Mouse (Mus musculus) C2C12 (cell line): ENCODE measurements around the gene Map7. TPM values are rescaled to one million over a fixed set of nuclear protein-coding genes. Genes with fewer than 3 reads are reported as not detected.

Source experiments
- H3K27me3 ChIP-seq: one replicate; pipeline ENCODE4 v1.6.1; 2011; ENCODE audit not compliant: control insufficient read depth, insufficient read depth, insufficient read length
- H3K36me3 ChIP-seq: one replicate; pipeline ENCODE4 v1.6.1; 2011; ENCODE audit not compliant: control insufficient read depth, insufficient read depth
- H3K4me3 ChIP-seq: one replicate; pipeline ENCODE4 v1.5.1; 2011; ENCODE audit warnings: mild to moderate bottlenecking, control low read depth; ENCODE audit not compliant: poor library complexity, insufficient read depth, severe bottlenecking
- H3K79me2 ChIP-seq: one replicate; pipeline ENCODE4 v1.6.1; 2011; ENCODE audit not compliant: control insufficient read depth, insufficient read depth
- H3K79me3 ChIP-seq: one replicate; pipeline ENCODE4 v1.6.1; 2011; ENCODE audit warnings: low read depth, control low read depth
- H3ac ChIP-seq: one replicate; pipeline ENCODE3; 2011; ENCODE audit warnings: low read depth; ENCODE audit not compliant: control insufficient read depth, insufficient read length
- CEBPB ChIP-seq: IDR thresholded peaks from one replicate; pipeline ENCODE4 v1.6.1; 2011; ENCODE audit warnings: low read depth, mild to moderate bottlenecking, control low read depth, moderate library complexity
- CTCF ChIP-seq: IDR thresholded peaks from one replicate; pipeline ENCODE4 v1.5.1; 2011; ENCODE audit not compliant: control insufficient read depth, insufficient read depth, insufficient read length
- FOSL1 ChIP-seq: IDR thresholded peaks from one replicate; pipeline ENCODE4 v1.8.0; 2011; ENCODE audit warnings: mild to moderate bottlenecking, low read length; ENCODE audit not compliant: poor library complexity, insufficient read depth, severe bottlenecking
- MAX ChIP-seq: IDR thresholded peaks from one replicate; pipeline ENCODE4 v1.6.1; 2011; ENCODE audit warnings: mild to moderate bottlenecking, control low read depth
- MYOD1 ChIP-seq: IDR thresholded peaks from one replicate; pipeline ENCODE4 v1.6.1; 2011; ENCODE audit warnings: low read depth; ENCODE audit not compliant: control insufficient read depth, insufficient read length
- MYOG ChIP-seq: IDR thresholded peaks from one replicate; pipeline ENCODE4 v1.6.1; 2011; ENCODE audit not compliant: control insufficient read depth, insufficient read length; ENCODE audit errors: extremely low read depth
- USF1 ChIP-seq: IDR thresholded peaks from one replicate; pipeline ENCODE4 v1.6.1; 2011; ENCODE audit warnings: low read depth, mild to moderate bottlenecking, control low read depth, moderate library complexity
- polyA plus RNA-seq: library from polyadenylated mRNA; unstranded; fragments of >200 nt; fragmentation: generic; extraction: Trizol; gene quantifications from one replicate; pipeline ENCODE4 v1.2.1, GENCODE M21; 2012; ENCODE audit warnings: missing spikeins

Gene Map7
- polyA plus RNA-seq, 1 experiment, result 0.12 TPM

DNA sequence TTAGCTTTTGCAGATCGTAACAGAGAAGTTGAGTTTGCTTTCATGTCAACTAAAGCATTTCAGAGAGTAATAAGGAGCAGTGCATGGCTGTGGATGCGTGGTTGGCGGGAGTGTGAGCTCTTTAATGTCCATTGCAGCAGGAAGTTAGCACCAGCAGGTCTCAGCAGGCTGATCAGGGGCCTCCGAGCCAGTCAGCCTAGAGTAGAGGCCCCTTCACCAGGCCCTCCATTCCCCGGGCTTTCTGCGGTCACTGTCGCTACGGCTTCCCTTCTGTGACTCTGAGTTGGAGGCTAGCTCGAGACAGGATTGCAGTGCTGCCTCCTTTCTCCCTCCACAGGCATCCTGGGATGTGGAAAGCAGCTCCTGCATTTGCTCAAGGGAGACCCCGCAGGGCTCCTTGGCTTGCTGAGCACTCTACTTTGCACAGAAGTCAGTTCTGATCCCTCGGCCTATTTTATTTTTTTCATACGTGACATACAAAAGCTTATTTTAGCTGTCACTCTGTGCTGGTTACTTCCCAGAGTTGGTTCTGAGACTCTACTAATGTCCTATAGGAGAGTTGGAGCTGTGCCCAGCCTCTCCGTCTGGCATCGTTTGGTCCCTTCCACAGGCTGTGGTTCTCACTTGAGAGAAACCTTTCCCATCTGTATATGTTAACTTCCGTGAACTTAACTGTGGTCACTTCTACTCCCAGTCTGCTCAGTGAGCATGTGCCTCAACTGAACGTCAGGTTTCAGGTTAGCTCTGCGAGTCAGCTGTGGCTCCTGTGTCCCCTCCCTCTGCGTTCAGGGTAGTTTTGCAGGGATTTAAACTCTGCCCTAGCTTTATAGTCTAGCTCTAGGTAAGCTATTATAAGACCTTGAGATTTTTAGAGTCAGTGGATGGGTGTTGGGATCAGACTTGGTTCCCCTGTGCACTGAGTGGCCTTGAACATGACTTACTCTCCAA, 36.0 kb upstream of the Map7 start:
- Histone ChIP-seq H3K27me3 (no peaks in the 10 kb centered on the region), H3ac (no peak overlapping the region), H3K79me3 (no peaks in the 10 kb centered on the region), H3K79me2 (no peaks in the 10 kb centered on the region), H3K36me3 (no peaks in the 10 kb centered on the region), H3K4me3 (no peak overlapping the region)
- TF ChIP-seq CTCF (no peak), MAX (no peak), FOSL1 (no peak), MYOG (no peak), MYOD1 (no peak), CEBPB (no peak), USF1 (no peak)

GRCm38 (mm10) chr10:20119504-20120425, 28.5 kb upstream of the Map7 start:
- Histone ChIP-seq H3ac (no peak overlapping the region), H3K36me3 (no peaks in the 10 kb centered on the region), H3K79me3 (no peaks in the 10 kb centered on the region), H3K4me3 (no peak overlapping the region), H3K27me3 (no peaks in the 10 kb centered on the region), H3K79me2 (no peaks in the 10 kb centered on the region)
- TF ChIP-seq MYOD1 (no peak), MAX (no peak), CEBPB (no peak), MYOG (no peak), USF1 (no peak), CTCF (no peak), FOSL1 (no peak)

DNA sequence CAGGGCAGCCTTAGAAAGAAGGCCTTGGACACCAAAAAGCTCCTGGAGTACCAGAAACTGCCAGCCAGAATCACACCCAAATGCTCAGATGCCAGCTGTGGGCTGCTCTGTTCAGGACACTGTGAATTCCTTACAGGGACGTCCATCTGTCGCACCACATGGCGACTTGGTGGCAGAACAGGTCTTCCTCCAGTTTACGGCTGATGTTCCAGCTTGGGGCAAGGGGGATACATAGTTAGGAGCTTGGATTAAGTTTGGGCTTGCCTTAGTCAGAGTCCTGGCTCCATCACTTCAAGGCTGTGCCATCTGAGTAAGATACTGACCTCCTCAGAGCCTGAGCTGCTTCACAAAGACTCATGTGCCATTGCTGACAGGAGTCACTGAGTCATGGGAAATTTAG, 26.3 kb upstream of the Map7 start:
- H3K27me3 ChIP-seq, result no peaks in the 10 kb centered on the region
- no peak overlapping the region for H3K4me3 ChIP-seq
- no peaks in the 10 kb centered on the region for H3K79me2 ChIP-seq
- no peak overlapping the region for H3ac ChIP-seq
- TF ChIP-seq CEBPB (no peak), USF1 (no peak), MYOG (no peak), FOSL1 (no peak), MAX (no peak), MYOD1 (no peak), CTCF (no peak)
- H3K79me3 ChIP-seq, result no peaks in the 10 kb centered on the region
- no peaks in the 10 kb centered on the region for H3K36me3 ChIP-seq

- Histone ChIP-seq H3K27me3 (no peaks in the 10 kb centered on the region), H3K4me3 (no peak overlapping the region), H3K36me3 (no peaks in the 10 kb centered on the region), H3ac (peak overlapping the region; percentile 30), H3K79me2 (no peaks in the 10 kb centered on the region), H3K79me3 (no peaks in the 10 kb centered on the region)
- TF ChIP-seq MAX, result peak; percentile 79
- TF ChIP-seq FOSL1, result no peak
- no peak for TF ChIP-seq MYOD1
- no peak for TF ChIP-seq MYOG
These were observed 24.9 kb upstream of the Map7 start for GRCm38 (mm10) chr10:20123401-20123800.

DNA sequence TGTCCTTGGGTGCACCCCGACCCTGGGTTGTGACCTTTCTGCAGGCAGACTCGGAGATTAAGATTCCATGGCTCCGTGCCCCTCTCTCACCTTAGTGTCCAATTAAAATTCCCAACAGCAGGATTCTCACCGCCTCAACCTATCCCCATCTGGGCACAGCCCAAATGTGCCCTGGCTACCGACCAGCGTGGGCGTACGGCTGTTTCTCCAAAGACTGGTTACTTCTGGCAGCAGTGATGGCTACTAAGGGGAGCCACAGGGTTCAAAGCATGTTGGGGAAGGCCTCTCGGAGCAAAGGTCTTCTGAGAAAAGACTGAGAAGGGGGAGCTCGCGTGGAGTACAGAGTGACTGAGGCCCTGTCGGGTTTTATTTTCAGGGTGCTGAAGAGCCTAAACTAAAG, 23.7 kb upstream of the Map7 start:
- TF ChIP-seq CEBPB (no peak), MYOG (no peak), FOSL1 (no peak), MAX (no peak)
- H3ac ChIP-seq, result no peak overlapping the region
- no peaks in the 10 kb centered on the region for H3K27me3 ChIP-seq
- H3K36me3 ChIP-seq, result no peaks in the 10 kb centered on the region
- H3K79me3 ChIP-seq, result no peaks in the 10 kb centered on the region
- H3K79me2 ChIP-seq, result no peaks in the 10 kb centered on the region
- H3K4me3 ChIP-seq, result no peak overlapping the region
